Mouse (Mus musculus) cerebellum, adult 8-10 months (tissue): ENCODE measurements around the gene Galr2.

Experiments used
- DNase-seq: peaks from one replicate; pipeline ENCODE4 v3.0.0; 2022

The Galr2 gene

GRCm38 (mm10) chr11:116280751-116281663 lies at the start of gene Galr2:
Galr2 (plus strand) TSS chr11:116280939.
- DNase-seq: no peak

- DNase-seq: no peak
These were observed 48.3 kb upstream of the Galr2 start for GRCm38 (mm10) chr11:116232427-116232826.

GRCm38 (mm10) chr11:116234901-116235300 lies 45.8 kb upstream of the Galr2 start:
- DNase-seq: no peak

GRCm38 (mm10) chr11:116237742-116238395 lies 42.9 kb upstream of the Galr2 start, which contains the start of gene Evpl:
Evpl (minus strand) TSS chr11:116238077.
- no peak for DNase-seq

- no peak for DNase-seq
These were observed 40.9 kb upstream of the Galr2 start for GRCm38 (mm10) chr11:116239797-116240196.

GRCm38 (mm10) chr11:116241744-116242235 lies 38.9 kb upstream of the Galr2 start:
- no peak for DNase-seq

GRCm38 (mm10) chr11:116244580-116244979 lies 36.2 kb upstream of the Galr2 start:
- no peak for DNase-seq

GRCm38 (mm10) chr11:116245616-116246015 lies 35.1 kb upstream of the Galr2 start:
- no peak for DNase-seq

GRCm38 (mm10) chr11:116247502-116248222 lies 33.1 kb upstream of the Galr2 start:
- DNase-seq: no peak

GRCm38 (mm10) chr11:116250898-116251297 lies 29.8 kb upstream of the Galr2 start:
- DNase-seq: no peak

- no peak for DNase-seq
These were observed 27.6 kb upstream of the Galr2 start for GRCm38 (mm10) chr11:116253076-116253600.

GRCm38 (mm10) chr11:116254627-116255026 lies 26.1 kb upstream of the Galr2 start:
- DNase-seq: no peak

GRCm38 (mm10) chr11:116255090-116255981 lies 25.4 kb upstream of the Galr2 start:
- no peak for DNase-seq

- no peak for DNase-seq
These were observed 24.6 kb upstream of the Galr2 start for GRCm38 (mm10) chr11:116255982-116256675.

GRCm38 (mm10) chr11:116259461-116259860 lies 21.3 kb upstream of the Galr2 start:
- DNase-seq: no peak

- no peak for DNase-seq
These were observed 20.5 kb upstream of the Galr2 start for GRCm38 (mm10) chr11:116260259-116260658.

GRCm38 (mm10) chr11:116265352-116265751 lies 15.4 kb upstream of the Galr2 start:
- no peak for DNase-seq

- no peak for DNase-seq
These were observed 14.9 kb upstream of the Galr2 start for GRCm38 (mm10) chr11:116265850-116266249.

GRCm38 (mm10) chr11:116267637-116268036 lies 13.1 kb upstream of the Galr2 start:
- DNase-seq: no peak

GRCm38 (mm10) chr11:116268313-116268712 lies 12.4 kb upstream of the Galr2 start:
- DNase-seq: no peak

GRCm38 (mm10) chr11:116269560-116269959 lies 11.2 kb upstream of the Galr2 start:
- no peak for DNase-seq
